Mouse (Mus musculus) right cerebral cortex, postnatal 36 days (tissue): Measurements from ENCODE around the gene Rad1.
A peak's percentile ranks its signal among the peaks of the same experiment; 100 is the strongest.
"Not testable (repeated sequence)": the region's sequence is repeated elsewhere in the genome, so short reads cannot be mapped to it uniquely, and the experiment has no call there.

Experiments
- DNase-seq, 2 experiments: peaks; one replicate each; pipeline ENCODE4 v3.0.0; 2022; ENCODE audit warnings: low spot score in 2 of 2, mixed read lengths in 1 of 2

Rad1 gene

DNA sequence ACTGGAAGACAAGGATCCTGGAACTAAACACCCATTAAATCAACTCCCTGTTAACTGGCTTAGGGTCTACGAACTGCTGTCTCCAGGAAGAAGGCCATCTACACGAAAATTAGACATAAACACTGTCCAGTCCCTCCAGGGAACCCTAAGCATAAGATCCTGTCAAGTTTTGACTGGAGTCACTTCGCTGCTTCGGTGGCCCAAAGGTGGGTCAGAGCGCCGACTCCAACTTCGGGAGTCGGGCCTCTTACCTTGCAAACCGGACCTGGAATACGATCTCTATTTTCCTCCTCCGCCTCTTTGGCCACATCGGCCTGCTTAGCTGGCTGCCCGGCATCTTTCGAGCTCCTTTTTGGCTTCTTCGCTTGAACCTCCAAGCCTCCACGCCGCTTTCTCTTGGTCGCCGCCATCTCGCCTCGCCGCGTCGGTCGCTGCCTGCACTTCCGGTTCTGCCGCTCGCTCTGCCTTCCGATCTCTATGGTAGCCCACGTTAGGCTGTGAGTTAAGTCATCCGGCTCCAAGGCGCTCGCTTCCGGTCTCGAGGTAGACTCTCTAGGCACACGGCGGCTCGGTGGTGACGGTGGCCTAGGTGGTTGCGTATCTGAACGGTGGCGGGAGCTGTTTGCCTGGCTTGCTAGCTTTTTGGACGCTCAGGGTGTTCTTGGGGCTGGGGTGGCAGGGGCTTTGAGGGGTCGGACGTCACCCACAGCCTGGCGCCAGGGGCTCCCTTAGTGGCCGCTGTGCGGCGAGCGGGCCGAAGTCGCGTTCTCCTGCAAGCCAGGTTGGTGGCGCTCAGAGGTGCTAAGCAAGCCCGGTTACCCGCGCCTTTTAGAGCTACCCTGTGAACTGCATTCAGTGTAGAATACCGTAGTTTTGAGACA is at the start of gene Rad1, which contains the start of gene Brix1:
Gene Rad1 (plus strand): TSS at position 535 of the 881 bp plus-strand sequence.
Gene Brix1 (minus strand): TSS at position 464 of the 881 bp plus-strand sequence.
- DNase-seq: peak; percentile 95 to 96

DNA sequence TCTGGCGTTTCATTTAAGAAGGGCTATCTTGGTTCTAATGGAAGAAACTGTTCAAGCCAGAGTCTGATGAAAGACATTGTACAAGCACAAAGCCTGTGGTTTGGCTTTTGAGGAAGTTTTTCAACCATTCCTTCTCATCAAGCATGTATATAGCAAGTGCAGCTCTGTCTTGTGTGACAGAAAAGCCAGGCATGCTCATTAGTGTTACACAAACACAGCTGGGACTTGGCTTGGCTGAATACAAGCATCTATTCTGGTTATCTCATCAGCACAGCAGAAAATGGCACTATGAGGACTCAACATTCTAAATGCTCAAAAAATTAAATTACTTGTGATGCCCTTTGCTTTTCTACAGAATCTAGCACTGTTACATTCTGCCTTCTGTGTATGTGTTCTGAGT is 48.9 kb upstream of the Rad1 start:
- DNase-seq: no peak

- no peak for DNase-seq
These were observed 45.9 kb upstream of the Rad1 start for GRCm38 (mm10) chr15:10439963-10440362.

DNA sequence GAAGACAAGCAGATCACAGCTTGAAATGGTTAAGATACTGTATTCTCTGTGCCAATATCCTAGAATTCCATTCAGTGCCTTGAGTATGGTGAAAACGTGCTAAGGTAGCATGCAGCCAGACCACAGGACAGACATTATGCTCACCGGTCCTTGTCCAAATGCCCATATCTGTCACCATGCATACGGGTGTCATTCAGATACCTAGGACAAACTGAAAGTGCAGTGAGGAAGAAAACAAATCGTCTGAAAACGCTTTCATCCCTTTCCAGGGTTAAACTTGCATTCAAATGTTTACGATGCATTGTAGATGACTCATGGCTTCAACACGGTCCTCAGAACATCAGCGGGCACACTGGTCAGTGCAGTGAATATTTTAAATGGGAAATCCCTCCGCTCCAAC is 44.3 kb upstream of the Rad1 start:
- no peak for DNase-seq

DNA sequence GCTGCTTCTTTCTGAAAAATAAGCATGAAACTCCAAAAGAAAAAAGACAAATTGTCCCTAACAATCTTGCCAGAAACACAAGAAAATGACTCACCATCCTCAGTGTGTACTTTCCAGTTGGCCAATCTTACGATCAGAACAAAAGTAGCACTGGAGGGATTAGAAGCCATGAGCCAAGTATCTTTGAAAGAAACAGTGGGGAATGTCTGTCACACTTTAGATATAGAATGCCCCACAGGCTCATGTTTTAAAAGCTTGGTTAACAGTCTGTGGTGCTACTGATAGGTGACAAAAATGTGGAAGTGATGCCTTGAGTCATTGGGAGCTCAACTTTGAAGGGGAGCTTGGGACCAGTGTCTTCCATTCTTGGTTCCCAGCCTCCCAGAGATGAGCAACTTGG is 43.5 kb upstream of the Rad1 start:
- DNase-seq: no peak

- DNase-seq: no peak
These were observed 38.7 kb upstream of the Rad1 start for GRCm38 (mm10) chr15:10447102-10447501.

DNA sequence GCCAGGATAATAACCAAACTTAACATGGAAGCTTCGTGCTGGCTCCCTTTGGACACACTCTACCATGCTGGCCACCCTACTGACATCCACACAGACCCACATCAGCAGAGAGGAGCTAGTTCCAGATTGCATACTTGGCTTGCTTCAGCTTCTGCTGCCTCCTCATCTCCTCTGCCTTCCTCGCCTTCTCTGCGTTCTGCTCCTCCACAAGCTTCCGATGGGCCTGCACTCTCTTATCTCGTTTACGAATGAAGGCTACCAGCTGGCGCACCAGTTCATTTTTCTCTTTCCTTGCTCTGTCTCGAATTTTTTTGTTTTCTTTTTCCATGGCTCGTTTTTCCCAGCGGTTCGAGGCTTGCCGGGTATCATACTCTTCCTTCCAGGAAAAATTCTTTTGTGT is 24.8 kb upstream of the Rad1 start:
- no peak for DNase-seq

DNA sequence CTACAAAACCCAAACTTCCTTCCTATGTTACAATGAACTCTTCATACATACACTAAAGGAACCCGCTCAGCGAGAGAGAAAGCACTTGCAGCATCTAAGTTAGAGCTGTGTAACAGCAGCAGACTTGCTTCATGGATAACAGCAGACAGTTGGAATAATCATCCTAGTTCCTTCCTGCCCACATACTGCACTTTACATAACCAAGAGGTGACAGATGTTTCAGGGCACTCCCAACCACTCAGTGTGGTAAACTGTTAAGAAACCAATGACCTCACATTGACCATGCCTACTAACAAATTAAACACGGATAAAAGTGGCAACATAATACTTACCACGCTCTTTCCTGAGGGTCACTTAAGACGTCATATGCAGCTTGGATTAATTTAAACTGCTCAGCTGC is 22.3 kb upstream of the Rad1 start:
- peak in 1 of 2 experiments; percentile 30 for DNase-seq

GRCm38 (mm10) chr15:10464678-10465077 is 21.1 kb upstream of the Rad1 start:
- no peak for DNase-seq

- DNase-seq: no peak
These were observed 17.1 kb upstream of the Rad1 start for GRCm38 (mm10) chr15:10468761-10469160.

DNA sequence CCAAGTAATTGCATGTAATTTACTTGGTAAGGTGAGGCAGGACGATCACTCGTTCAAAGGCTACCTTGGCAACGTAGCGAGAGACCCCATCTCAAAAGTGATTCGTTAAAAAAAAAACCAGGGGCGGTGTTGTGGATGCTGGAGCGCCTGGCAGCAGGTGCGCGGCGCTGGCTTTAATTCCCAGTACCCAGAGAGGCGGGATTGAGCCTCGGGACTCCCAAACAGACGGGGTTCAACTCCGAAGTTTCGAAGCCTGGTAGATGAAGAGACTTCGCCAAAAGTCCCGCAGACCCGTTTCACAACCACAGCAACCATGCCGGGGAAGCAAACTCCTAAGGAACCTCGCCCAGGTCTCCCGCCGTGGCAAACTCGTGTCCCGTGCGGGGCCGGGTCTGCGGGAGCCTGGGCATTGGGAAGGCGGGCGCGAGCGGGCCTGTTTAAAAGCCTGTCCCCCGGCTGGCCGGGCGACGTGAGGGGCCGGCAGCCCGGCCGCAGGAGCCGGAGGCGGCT is 16.1 kb upstream of the Rad1 start:
- no peak for DNase-seq

- DNase-seq: peak; percentile 64 to 66
These were observed 15.5 kb upstream of the Rad1 start, which contains the start of gene Dnajc21 for GRCm38 (mm10) chr15:10470151-10470831. Dnajc21 (minus strand) TSS chr15:10470516.

DNA sequence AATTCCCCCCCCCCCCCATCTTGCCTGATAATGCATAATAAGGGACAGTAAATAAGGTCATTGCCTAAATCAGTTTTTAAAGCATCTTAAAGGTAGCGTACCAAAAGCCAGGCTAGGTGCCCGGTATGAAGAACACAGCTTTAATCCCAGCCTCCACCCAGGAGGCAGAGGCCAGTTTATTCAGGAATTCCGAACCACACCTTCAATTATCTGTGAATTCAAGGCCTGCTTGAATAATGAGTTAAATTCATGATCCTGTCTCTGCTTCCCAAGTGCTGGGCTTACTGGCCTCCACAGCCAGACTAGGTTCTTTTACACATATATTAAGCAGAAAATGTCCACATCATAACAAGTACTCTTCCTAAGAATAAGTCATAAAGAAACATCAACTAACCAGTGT is 14.9 kb upstream of the Rad1 start:
- no peak for DNase-seq

DNA sequence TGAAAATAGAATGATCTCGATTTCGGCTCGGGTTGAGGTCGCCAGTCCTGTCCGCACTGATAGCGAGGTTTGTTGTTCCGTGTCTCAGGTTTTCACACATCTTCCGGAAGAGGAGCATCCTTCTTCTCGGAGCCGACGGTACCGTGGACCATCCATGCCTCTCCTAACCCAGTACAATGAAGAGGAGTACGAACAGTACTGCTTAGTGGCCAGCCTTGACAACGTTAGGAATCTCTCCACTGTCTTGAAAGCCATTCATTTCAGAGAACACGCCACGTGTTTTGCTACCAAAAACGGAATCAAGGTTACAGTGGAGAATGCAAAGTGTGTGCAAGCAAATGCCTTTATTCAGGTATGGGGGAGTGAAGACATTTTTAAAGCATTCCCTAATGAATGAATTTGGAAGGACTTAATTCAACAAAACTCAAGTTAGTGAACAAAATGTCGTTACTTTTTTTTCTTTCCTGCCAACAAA is 584 bp downstream of the Rad1 start:
- DNase-seq: no peak

GRCm38 (mm10) chr15:10487246-10487645 is 1.4 kb downstream of the Rad1 start:
- DNase-seq: no peak

DNA sequence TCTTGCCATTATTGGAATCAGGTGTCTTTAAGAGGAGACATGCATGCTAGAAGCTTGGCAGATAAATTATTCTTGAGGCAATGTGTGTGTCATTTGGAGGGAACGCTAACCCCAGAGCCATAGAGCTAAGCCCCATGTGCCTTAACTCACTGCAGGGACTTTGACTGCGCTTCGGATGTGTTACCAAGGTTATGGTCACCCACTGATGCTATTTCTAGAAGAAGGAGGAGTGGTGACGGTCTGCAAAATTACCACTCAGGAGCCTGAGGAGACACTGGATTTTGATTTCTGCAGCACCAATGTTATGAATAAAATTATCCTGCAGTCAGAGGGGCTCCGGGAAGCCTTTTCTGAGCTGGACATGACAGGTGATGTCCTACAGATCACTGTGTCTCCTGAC is 4.3 kb downstream of the Rad1 start:
- peak in 1 of 2 experiments; percentile 16 for DNase-seq

- DNase-seq: no peak
These were observed 10.1 kb downstream of the Rad1 start for GRCm38 (mm10) chr15:10495944-10496343.

DNA sequence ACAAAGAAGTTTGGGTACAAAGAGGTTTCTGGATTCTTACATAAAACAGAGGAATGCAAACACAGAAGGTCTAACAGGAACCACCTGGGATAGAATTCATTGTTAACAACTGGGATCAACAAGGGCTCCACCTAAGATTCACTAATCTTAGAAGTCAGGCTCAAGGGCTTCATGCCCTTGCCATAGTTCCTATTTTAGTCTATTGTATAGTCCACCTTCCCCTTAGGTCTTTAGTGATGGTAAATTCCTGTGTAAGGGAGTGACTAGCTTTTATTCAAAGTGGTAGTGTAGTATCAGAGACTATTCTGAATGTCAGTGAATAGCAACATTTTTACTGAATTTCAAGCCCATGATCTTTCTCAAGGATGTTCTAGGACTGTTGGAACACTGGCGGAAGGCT is 10.9 kb downstream of the Rad1 start:
- not testable (repeated sequence) for DNase-seq

DNA sequence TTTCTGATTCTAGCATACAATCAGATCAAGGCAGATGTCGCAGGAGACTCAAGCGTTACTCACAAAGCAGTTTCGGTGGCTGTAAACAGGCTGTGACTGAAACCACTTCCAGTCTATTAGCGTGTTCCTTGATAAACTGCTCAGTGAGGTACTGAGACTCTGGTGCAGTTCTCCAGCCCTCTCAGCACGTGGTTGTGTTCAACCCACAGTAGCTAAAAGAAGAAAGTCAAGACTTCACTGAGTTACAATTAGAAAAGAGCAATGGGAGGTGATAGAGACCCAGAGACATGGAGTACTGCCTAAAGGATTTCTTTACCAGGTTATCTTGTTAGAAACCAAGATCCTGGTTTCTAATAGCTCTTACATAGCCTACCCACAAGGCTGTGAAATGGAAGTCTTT is 13.8 kb downstream of the Rad1 start:
- no peak for DNase-seq

DNA sequence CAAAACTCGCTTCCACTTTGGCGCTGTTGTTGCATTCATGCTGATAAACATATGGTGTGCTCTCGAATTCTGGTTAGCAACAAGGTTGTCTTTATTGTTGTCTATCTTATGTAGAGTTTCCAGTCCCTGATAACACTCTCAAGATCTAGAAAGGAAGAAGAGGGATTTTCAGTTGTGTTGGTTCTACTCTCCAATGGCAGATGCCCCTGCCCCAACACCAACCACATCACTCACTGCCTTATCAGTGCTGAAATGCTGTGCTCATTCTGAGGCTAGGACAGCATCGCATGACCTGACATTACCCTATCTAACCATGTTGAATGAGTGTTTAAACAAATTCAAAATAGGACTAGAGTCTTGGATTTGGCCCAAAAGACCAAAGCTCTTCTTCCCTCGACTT is 14.2 kb downstream of the Rad1 start:
- no peak for DNase-seq

- DNase-seq: peak in 1 of 2 experiments; percentile 27
These were observed 15.3 kb downstream of the Rad1 start for GRCm38 (mm10) chr15:10500838-10501719.
